Mouse (Mus musculus): ENCODE measurements around the gene Twnk. TPM values are rescaled to one million over a fixed set of nuclear protein-coding genes. Genes with fewer than 3 reads are reported as not detected.

Twnk gene
- polyA plus RNA-seq, 1 experiment from 2014 or later = 13.2 TPM

- Histone ChIP-seq H3K9me3 (replicated peaks) (no peaks in the 10 kb centered on the region), H3K4me2 (no peak overlapping the region), H3K27ac (0 out of 2 replicates have a peak overlapping the region, but pooled peaks have one; percentile 95), H3K9ac (no peak overlapping the region), H3K4me1 (replicated peaks) (peaks cover 45% of the 10 kb centered on the region), H3K36me3 (no peaks in the 10 kb centered on the region), H3K27me3 (no peaks in the 10 kb centered on the region), H3K4me3 (replicated peaks) (no peak overlapping the region)
- no peak for ATAC-seq (ENCODE audit: low read depth)
- 42% methylated on average over 4 of the region's 4 CpGs for WGBS (ENCODE audit: insufficient replicate concordance)
- DNase-seq = no peak
These were observed 50.9 kb downstream of the Twnk start for GRCm38 (mm10) chr19:45056364-45056763.

- H3K9ac ChIP-seq = peak overlapping the region; percentile 87
These were observed 51.6 kb downstream of the Twnk start for GRCm38 (mm10) chr19:45056908-45057698.

GRCm38 (mm10) chr19:45057724-45058112 is 52.3 kb downstream of the Twnk start:
- Histone ChIP-seq H3K4me2 (peak overlapping the region; percentile 92), H3K36me3 (no peaks in the 10 kb centered on the region), H3K27me3 (no peaks in the 10 kb centered on the region), H3K9me3 (replicated peaks) (no peaks in the 10 kb centered on the region), H3K4me1 (replicated peaks) (peaks cover 48% of the 10 kb centered on the region), H3K27ac (peak overlapping the region; percentile 95), H3K4me3 (replicated peaks) (peak overlapping the region; percentile 74), H3K9ac (peak overlapping the region; percentile 87)
- DNase-seq (no peak), ATAC-seq (ENCODE audit: low read depth) (no peak)
- WGBS (ENCODE audit: insufficient replicate concordance) = 49% methylated on average over 7 of the region's 7 CpGs

More at GRCm38 (mm10) chr19:45056908-45057698, 51.6 kb downstream of the Twnk start:
- H3K27ac ChIP-seq = peak overlapping the region; percentile 95
- H3K4me1 ChIP-seq (replicated peaks) = peaks cover 45% of the 10 kb centered on the region
- peak overlapping the region; percentile 74 for H3K4me3 ChIP-seq (replicated peaks)
- WGBS (ENCODE audit: insufficient replicate concordance) = 67% methylated on average over 7 of the region's 7 CpGs
- H3K9me3 ChIP-seq (replicated peaks) = no peaks in the 10 kb centered on the region
- H3K27me3 ChIP-seq = no peaks in the 10 kb centered on the region
- DNase-seq = no peak
- H3K4me2 ChIP-seq = peak overlapping the region; percentile 92
- ATAC-seq (ENCODE audit: low read depth) = no peak
- no peaks in the 10 kb centered on the region for H3K36me3 ChIP-seq

- H3K27ac ChIP-seq = peak overlapping the region; percentile 95
- H3K4me3 ChIP-seq (replicated peaks) = peak overlapping the region; percentile 74
- H3K4me1 ChIP-seq (replicated peaks) = peaks cover 51% of the 10 kb centered on the region
- no peaks in the 10 kb centered on the region for H3K9me3 ChIP-seq (replicated peaks)
- under 1% methylated on average over 34 of the region's 34 CpGs for WGBS (ENCODE audit: insufficient replicate concordance)
- peak; percentile 84 for ATAC-seq (ENCODE audit: low read depth)
- no peaks in the 10 kb centered on the region for H3K27me3 ChIP-seq
- H3K4me2 ChIP-seq = peak overlapping the region; percentile 92
- peak overlapping the region; percentile 87 for H3K9ac ChIP-seq
- no peaks in the 10 kb centered on the region for H3K36me3 ChIP-seq
- DNase-seq = peak; percentile 78
These were observed 52.8 kb downstream of the Twnk start for GRCm38 (mm10) chr19:45058113-45058839.

GRCm38 (mm10) chr19:45058841-45059240 is 53.4 kb downstream of the Twnk start:
- Histone ChIP-seq H3K27me3 (peaks cover under 1% of the 10 kb centered on the region; the same call in 1 of the 2 replicates), H3K36me3 (no peaks in the 10 kb centered on the region), H3K4me1 (replicated peaks) (peaks cover 57% of the 10 kb centered on the region), H3K9me3 (replicated peaks) (no peaks in the 10 kb centered on the region), H3K27ac (peak overlapping the region; percentile 95), H3K9ac (peak overlapping the region; percentile 87), H3K4me2 (peak overlapping the region; percentile 92), H3K4me3 (replicated peaks) (peak overlapping the region; percentile 74)
- under 1% methylated on average over 14 of the region's 14 CpGs for WGBS (ENCODE audit: insufficient replicate concordance)
- ATAC-seq (ENCODE audit: low read depth) (peak; percentile 63), DNase-seq (peak; percentile 29)

Other genes with a start within 250 kb of the Twnk start
- gene Pax2, start 249.6 kb upstream of the Twnk start, polyA plus RNA-seq (2015; fragmentation: Nextera tagmentation; extraction: Ambion mirVana) = not detected in 2 replicates
- gene Slf2, start 74.5 kb upstream of the Twnk start, polyA plus RNA-seq (2015; fragmentation: Nextera tagmentation; extraction: Ambion mirVana) = 12.6 and 17.7 TPM in 2 replicates
- gene Sema4g, start 16.6 kb upstream of the Twnk start, polyA plus RNA-seq (2015; fragmentation: Nextera tagmentation; extraction: Ambion mirVana) = 2.2 and 2.5 TPM in 2 replicates
- 40.2 and 42.4 TPM in 2 replicates for gene Mrpl43, start 779 bp downstream of the Twnk start, polyA plus RNA-seq (2015; fragmentation: Nextera tagmentation; extraction: Ambion mirVana)
- gene Lzts2, start 8.8 kb downstream of the Twnk start, polyA plus RNA-seq (2015; fragmentation: Nextera tagmentation; extraction: Ambion mirVana) = 6.9 and 8.3 TPM in 2 replicates
- not detected in 2 replicates for gene Pdzd7, start 40.1 kb downstream of the Twnk start, polyA plus RNA-seq (2015; fragmentation: Nextera tagmentation; extraction: Ambion mirVana)
- gene Sfxn3, start 41.8 kb downstream of the Twnk start, polyA plus RNA-seq (2015; fragmentation: Nextera tagmentation; extraction: Ambion mirVana) = 2.4 and 2.9 TPM in 2 replicates
- gene Kazald1, start 69.6 kb downstream of the Twnk start, polyA plus RNA-seq (2015; fragmentation: Nextera tagmentation; extraction: Ambion mirVana) = 0.25 and 0.29 TPM in 2 replicates
- gene Tlx1, start 145.0 kb downstream of the Twnk start, polyA plus RNA-seq (2015; fragmentation: Nextera tagmentation; extraction: Ambion mirVana) = not detected in 2 replicates
- gene Lbx1, start 230.1 kb downstream of the Twnk start, polyA plus RNA-seq (2015; fragmentation: Nextera tagmentation; extraction: Ambion mirVana) = 0.05 TPM in 1 of 2 replicates, not detected in the other